Mouse (Mus musculus) embryonic facial prominence, embryonic 14.5 days (tissue): ENCODE measurements around the gene Col3a1. TPM values are rescaled to one million over a fixed set of nuclear protein-coding genes. Genes with fewer than 3 reads are reported as not detected.

Source experiments
- ATAC-seq: fragments of 200-750 bp; cut with Nextera tagmentation; 2 replicates; pipeline ENCODE4 v1.8.0; 2017; ENCODE audit warnings: low read depth, moderate number of reproducible peaks, moderate TSS enrichment
- DNase-seq: peaks from one replicate; pipeline ENCODE4 v3.0.0-alpha.2; 2015; ENCODE audit warnings: low spot score
- H3K27ac ChIP-seq: fragments of 300-500 bp; sonication (generic); replicated peaks from 2 replicates; pipeline ENCODE4 v1.5.1; 2014; ENCODE audit warnings: low read depth, mild to moderate bottlenecking, low read length, moderate library complexity
- H3K27me3 ChIP-seq: fragments of 300-500 bp; sonication (generic); replicated peaks from 2 replicates; pipeline ENCODE4 v1.6.1; 2014; ENCODE audit warnings: low read length; ENCODE audit not compliant: control insufficient read depth, insufficient read depth
- H3K36me3 ChIP-seq: fragments of 300-500 bp; sonication (generic); 2 replicates; pipeline ENCODE4 v1.6.1; 2014; ENCODE audit warnings: low read length, mixed read lengths; ENCODE audit not compliant: control insufficient read depth, insufficient read depth
- H3K4me1 ChIP-seq: fragments of 300-500 bp; sonication (generic); 2 replicates; pipeline ENCODE4 v1.6.1; 2014; ENCODE audit warnings: antibody characterized with exemption, low read length; ENCODE audit not compliant: control insufficient read depth, insufficient read depth
- H3K4me2 ChIP-seq: fragments of 300-500 bp; sonication (generic); 2 replicates; pipeline ENCODE4 v1.6.1; 2014; ENCODE audit warnings: low read depth, mild to moderate bottlenecking, low read length, moderate library complexity, mixed read lengths
- H3K4me3 ChIP-seq: fragments of 300-500 bp; sonication (generic); 2 replicates; pipeline ENCODE4 v1.5.1; 2014; ENCODE audit warnings: low read depth, mild to moderate bottlenecking, low read length
- H3K9ac ChIP-seq: fragments of 300-500 bp; sonication (generic); 2 replicates; pipeline ENCODE4 v1.6.1; 2014; ENCODE audit warnings: low read depth, mild to moderate bottlenecking, low read length, moderate library complexity, mixed read lengths
- H3K9me3 ChIP-seq: fragments of 300-500 bp; sonication (generic); 2 replicates; pipeline ENCODE4 v1.6.1; 2016; ENCODE audit warnings: low read length; ENCODE audit not compliant: control insufficient read depth
- WGBS: fragments of 180-500 bp; shearing (Covaris S2); extraction: QIAGEN DNeasy Blood & Tissue Kit; methylation state at CpG from one replicate; pipeline ENCODE4 v1.1.7; 2014; 5-methylcytosine and 5-hydroxymethylcytosine counted together
- polyA plus RNA-seq: library from polyadenylated mRNA; unstranded; fragments of >200 nt; fragmentation: Nextera tagmentation; extraction: Ambion mirVana; gene quantifications from 2 replicates; pipeline ENCODE4 v1.2.1, GENCODE M21; 2014

Col3a1 gene
- polyA plus RNA-seq = 3,558 and 3,663 TPM in 2 replicates

DNA sequence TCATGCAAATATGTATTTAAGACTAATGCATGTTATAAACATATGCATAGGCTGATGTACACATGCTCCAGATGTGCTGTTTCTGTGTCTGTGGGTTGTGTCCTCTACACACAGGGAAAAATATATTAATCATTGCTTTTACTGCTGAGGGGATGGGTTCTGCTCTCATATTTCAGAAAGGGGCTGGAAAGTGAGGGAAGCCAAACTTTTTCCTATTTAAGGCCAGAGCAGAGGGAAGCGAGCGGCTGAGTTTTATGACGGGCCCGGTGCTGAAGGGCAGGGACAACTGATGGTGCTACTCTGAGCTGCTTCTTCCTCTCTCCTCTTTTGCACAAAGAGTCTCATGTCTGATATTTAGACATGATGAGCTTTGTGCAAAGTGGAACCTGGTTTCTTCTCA lies at the start of gene Col3a1:
Gene Col3a1 (plus strand): TSS at position 151 of the 400 bp plus-strand sequence.
- DNase-seq (peak; percentile 89), ATAC-seq (peak; percentile 79)
- Histone ChIP-seq H3K9me3 (no peaks in the 10 kb centered on the region), H3K27ac (peak within 1 kb of the TSS; percentile 97), H3K9ac (peak within 1 kb of the TSS; percentile 83), H3K4me3 (peak within 1 kb of the TSS; percentile 56), H3K4me1 (peaks cover 2% of the 10 kb centered on the region; the same call in 1 of the 2 replicates), H3K4me2 (peak within 1 kb of the TSS; percentile 64), H3K36me3 (0 out of 2 replicates have a peak, but pooled peaks cover 2% of the 10 kb centered on the region), H3K27me3 (no peaks in the 10 kb centered on the region)
- WGBS = 22% methylated on average over 4 of the region's 4 CpGs

DNA sequence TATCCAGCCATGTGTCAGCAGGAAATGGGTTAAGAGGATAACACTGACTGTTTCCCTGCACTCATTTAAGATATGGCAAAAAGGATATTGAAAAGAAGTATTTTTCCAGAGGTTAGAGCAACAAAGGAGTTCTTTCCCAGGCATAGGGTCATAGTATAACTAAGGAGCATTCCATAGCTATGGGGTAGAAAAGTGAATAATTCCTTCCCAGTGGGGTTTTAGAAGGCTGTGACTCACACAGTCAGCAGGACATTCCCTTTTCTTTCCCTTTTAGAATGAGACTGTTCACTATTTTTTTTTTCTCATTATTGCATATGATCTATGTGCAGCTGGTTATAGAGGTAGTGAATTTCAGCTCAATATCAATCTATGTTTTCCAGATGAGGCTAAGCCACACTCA lies 41.9 kb upstream of the Col3a1 start:
- Histone ChIP-seq H3K27ac (no peak overlapping the region), H3K36me3 (no peaks in the 10 kb centered on the region), H3K9ac (no peak overlapping the region), H3K4me1 (no peaks in the 10 kb centered on the region), H3K4me2 (no peak overlapping the region), H3K27me3 (no peaks in the 10 kb centered on the region), H3K9me3 (peaks cover 11% of the 10 kb centered on the region; the same call in 1 of the 2 replicates), H3K4me3 (no peak overlapping the region)
- ATAC-seq (no peak), DNase-seq (no peak)

- DNase-seq = peak; percentile 62
- H3K27me3 ChIP-seq = no peaks in the 10 kb centered on the region
- H3K4me3 ChIP-seq = no peak overlapping the region
- H3K9ac ChIP-seq = no peak overlapping the region
- no peak overlapping the region for H3K4me2 ChIP-seq
- peaks cover 11% of the 10 kb centered on the region; the same call in 1 of the 2 replicates for H3K9me3 ChIP-seq
- no peak overlapping the region; the same call in 1 of the 2 replicates for H3K27ac ChIP-seq
- ATAC-seq = no peak
- 37% methylated on average over 2 of the region's 2 CpGs for WGBS
- no peaks in the 10 kb centered on the region for H3K4me1 ChIP-seq
- no peaks in the 10 kb centered on the region for H3K36me3 ChIP-seq
These were observed 35.3 kb upstream of the Col3a1 start for GRCm38 (mm10) chr1:45276006-45276539.

DNA sequence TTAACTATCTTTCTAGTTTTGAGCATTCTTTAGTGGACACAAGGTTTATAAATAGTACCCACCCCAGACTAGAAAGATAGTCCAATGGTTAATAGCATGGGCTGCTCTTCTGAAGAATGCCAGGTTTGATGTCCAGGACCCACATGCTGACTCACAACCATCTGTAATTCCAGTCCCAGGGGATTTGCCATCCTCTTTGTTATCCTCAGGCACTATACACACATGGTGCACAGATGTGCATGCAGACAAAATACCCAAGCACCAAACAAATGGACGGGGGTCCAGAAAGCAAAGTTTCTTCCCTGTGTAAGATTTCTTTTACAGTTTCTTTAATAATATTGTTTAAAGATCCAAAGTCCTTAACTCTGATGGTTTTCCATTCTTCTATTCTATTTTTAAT lies 23.4 kb upstream of the Col3a1 start:
- no peaks in the 10 kb centered on the region for H3K9me3 ChIP-seq
- H3K9ac ChIP-seq = no peak overlapping the region
- H3K27me3 ChIP-seq = no peaks in the 10 kb centered on the region
- no peaks in the 10 kb centered on the region for H3K36me3 ChIP-seq
- no peak overlapping the region for H3K4me3 ChIP-seq
- ATAC-seq (no peak), DNase-seq (no peak)
- H3K4me1 ChIP-seq = no peaks in the 10 kb centered on the region
- WGBS = 38% methylated on average over 1 of the region's 1 CpGs
- H3K27ac ChIP-seq = no peak overlapping the region
- no peak overlapping the region for H3K4me2 ChIP-seq

- H3K4me2 ChIP-seq = no peak overlapping the region
- 0 out of 2 replicates have a peak overlapping the region, but pooled peaks have one; percentile 39 for H3K27ac ChIP-seq
- no peak overlapping the region for H3K9ac ChIP-seq
- no peaks in the 10 kb centered on the region for H3K9me3 ChIP-seq
- no peaks in the 10 kb centered on the region for H3K4me1 ChIP-seq
- H3K4me3 ChIP-seq = no peak overlapping the region
- H3K27me3 ChIP-seq = no peaks in the 10 kb centered on the region
- WGBS = 50% methylated on average over 4 of the region's 4 CpGs
- H3K36me3 ChIP-seq = no peaks in the 10 kb centered on the region
- peak; percentile 79 for DNase-seq
- no peak for ATAC-seq
These were observed 21.3 kb upstream of the Col3a1 start for GRCm38 (mm10) chr1:45290037-45290436.

DNA sequence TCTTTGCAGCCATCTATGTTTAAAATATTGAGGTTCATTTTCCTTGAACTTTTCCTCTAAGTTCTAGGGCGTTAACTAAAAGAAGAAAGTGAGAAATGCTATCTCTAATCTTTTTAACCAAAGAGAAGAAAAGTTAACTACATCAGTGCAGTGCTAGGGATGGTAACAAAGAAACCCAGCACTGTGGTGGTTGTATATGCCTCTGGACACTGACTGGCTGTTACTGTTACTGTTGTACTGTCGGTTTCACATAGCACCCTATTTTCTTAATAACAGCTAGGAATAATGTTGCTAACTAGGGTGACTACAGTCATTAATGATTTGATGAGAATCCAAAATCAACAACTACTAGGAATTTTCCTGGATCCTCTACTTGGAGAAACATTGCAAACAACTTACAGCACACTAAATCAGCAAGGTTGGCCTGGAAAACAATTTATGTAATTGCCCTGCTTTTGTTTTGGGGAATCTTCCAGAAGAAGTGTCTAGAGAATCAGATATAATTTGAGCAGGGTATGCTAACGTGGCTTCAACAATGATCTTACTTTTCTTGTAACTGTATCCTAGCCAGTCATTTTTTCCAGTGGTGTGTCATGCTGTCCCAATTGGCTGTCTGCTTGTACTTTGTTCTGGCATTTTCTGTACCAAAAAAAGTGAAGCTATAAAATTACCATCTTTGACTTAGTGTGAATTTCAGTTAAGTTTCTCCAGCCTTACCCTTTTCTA lies 11.8 kb upstream of the Col3a1 start:
- no peak overlapping the region for H3K4me2 ChIP-seq
- ATAC-seq = no peak
- H3K4me1 ChIP-seq = no peaks in the 10 kb centered on the region
- no peaks in the 10 kb centered on the region for H3K27me3 ChIP-seq
- no peak overlapping the region for H3K4me3 ChIP-seq
- 59% methylated on average over 3 of the region's 3 CpGs for WGBS
- no peak overlapping the region for H3K27ac ChIP-seq
- no peaks in the 10 kb centered on the region for H3K9me3 ChIP-seq
- no peaks in the 10 kb centered on the region for H3K36me3 ChIP-seq
- no peak overlapping the region for H3K9ac ChIP-seq
- peak; percentile 52 for DNase-seq

GRCm38 (mm10) chr1:45304273-45304672 lies 7.1 kb upstream of the Col3a1 start:
- H3K4me2 ChIP-seq = no peak overlapping the region
- H3K27me3 ChIP-seq = no peaks in the 10 kb centered on the region
- no peak overlapping the region for H3K27ac ChIP-seq
- no peaks in the 10 kb centered on the region for H3K36me3 ChIP-seq
- H3K9ac ChIP-seq = no peak overlapping the region
- ATAC-seq = no peak
- DNase-seq = no peak
- H3K9me3 ChIP-seq = no peaks in the 10 kb centered on the region
- 76% methylated on average over 1 of the region's 1 CpGs for WGBS
- no peaks in the 10 kb centered on the region for H3K4me1 ChIP-seq
- no peak overlapping the region for H3K4me3 ChIP-seq

GRCm38 (mm10) chr1:45309015-45309414 lies 2.3 kb upstream of the Col3a1 start:
- Histone ChIP-seq H3K9me3 (no peaks in the 10 kb centered on the region), H3K4me2 (no peak overlapping the region), H3K27ac (peak overlapping the region; percentile 33; the same call in 1 of the 2 replicates), H3K9ac (no peak overlapping the region), H3K36me3 (no peaks in the 10 kb centered on the region), H3K27me3 (no peaks in the 10 kb centered on the region), H3K4me1 (0 out of 2 replicates have a peak, but pooled peaks cover 2% of the 10 kb centered on the region), H3K4me3 (no peak overlapping the region)
- DNase-seq (peak; percentile 66), ATAC-seq (no peak)
- 29% methylated on average over 2 of the region's 2 CpGs for WGBS
